Mouse (Mus musculus) C2C12 (cell line): ENCODE data around the gene Ccdc154.

Source experiments
- CTCF ChIP-seq: IDR thresholded peaks from one replicate; pipeline ENCODE4 v1.5.1; 2011; ENCODE audit not compliant: control insufficient read depth, insufficient read depth, insufficient read length
- MAX ChIP-seq: IDR thresholded peaks from one replicate; pipeline ENCODE4 v1.6.1; 2011; ENCODE audit warnings: mild to moderate bottlenecking, control low read depth
- MYOG ChIP-seq: IDR thresholded peaks from one replicate; pipeline ENCODE4 v1.6.1; 2011; ENCODE audit not compliant: control insufficient read depth, insufficient read length; ENCODE audit errors: extremely low read depth
- USF1 ChIP-seq: IDR thresholded peaks from one replicate; pipeline ENCODE4 v1.6.1; 2011; ENCODE audit warnings: low read depth, mild to moderate bottlenecking, control low read depth, moderate library complexity

- TF ChIP-seq CTCF, result no peak
- TF ChIP-seq MAX, result no peak
- no peak for TF ChIP-seq USF1
- TF ChIP-seq MYOG, result no peak
Observed at GRCm38 (mm10) chr17:25164770-25165169, 2.5 kb downstream of the Ccdc154 start.
